Mouse (Mus musculus): ENCODE measurements around the gene Nsl1. TPM values are rescaled to one million over a fixed set of nuclear protein-coding genes. Genes with fewer than 3 reads are reported as not detected.

Gene Nsl1
- polyA plus RNA-seq, 1 experiment from 2014 or later = 18.2 TPM

Other genes starting within 250 kb of the Nsl1 start
- 15.2 and 16.2 TPM in 2 replicates for gene Rps6kc1, start 151.2 kb upstream of the Nsl1 start, polyA plus RNA-seq (2015; fragmentation: Nextera tagmentation; extraction: Ambion mirVana)
- 40.3 and 45.7 TPM in 2 replicates for gene Angel2, start 137.9 kb upstream of the Nsl1 start, polyA plus RNA-seq (2015; fragmentation: Nextera tagmentation; extraction: Ambion mirVana)
- gene Vash2, start 83.7 kb upstream of the Nsl1 start, polyA plus RNA-seq (2015; fragmentation: Nextera tagmentation; extraction: Ambion mirVana) = 45.3 and 49.0 TPM in 2 replicates
- 5.7 and 5.9 TPM in 2 replicates for gene Flvcr1, start 36.9 kb upstream of the Nsl1 start, polyA plus RNA-seq (2015; fragmentation: Nextera tagmentation; extraction: Ambion mirVana)
- gene Spata45, start 26.4 kb upstream of the Nsl1 start, polyA plus RNA-seq (2015; fragmentation: Nextera tagmentation; extraction: Ambion mirVana) = not detected in 2 replicates
- 13.8 and 14.7 TPM in 2 replicates for gene Tatdn3, start 80 bp upstream of the Nsl1 start, polyA plus RNA-seq (2015; fragmentation: Nextera tagmentation; extraction: Ambion mirVana)
- gene Batf3, start 34.8 kb downstream of the Nsl1 start, polyA plus RNA-seq (2015; fragmentation: Nextera tagmentation; extraction: Ambion mirVana) = 5.8 and 7.6 TPM in 2 replicates
- gene Fam71a, start 101.8 kb downstream of the Nsl1 start, polyA plus RNA-seq (2015; fragmentation: Nextera tagmentation; extraction: Ambion mirVana) = not detected in 2 replicates
- 5.2 and 5.8 TPM in 2 replicates for gene Atf3, start 155.0 kb downstream of the Nsl1 start, polyA plus RNA-seq (2015; fragmentation: Nextera tagmentation; extraction: Ambion mirVana)

Data from embryonic facial prominence, embryonic 15.5 days (tissue).